Mouse (Mus musculus) frontal cortex, postnatal 36 days (tissue): ENCODE data around the gene Srgn.

ENCODE experiments used
- DNase-seq, 2 experiments: peaks; one replicate each; pipeline ENCODE4 v3.0.0; 2022; ENCODE audit warnings: low spot score in 2 of 2

Gene Srgn

DNA sequence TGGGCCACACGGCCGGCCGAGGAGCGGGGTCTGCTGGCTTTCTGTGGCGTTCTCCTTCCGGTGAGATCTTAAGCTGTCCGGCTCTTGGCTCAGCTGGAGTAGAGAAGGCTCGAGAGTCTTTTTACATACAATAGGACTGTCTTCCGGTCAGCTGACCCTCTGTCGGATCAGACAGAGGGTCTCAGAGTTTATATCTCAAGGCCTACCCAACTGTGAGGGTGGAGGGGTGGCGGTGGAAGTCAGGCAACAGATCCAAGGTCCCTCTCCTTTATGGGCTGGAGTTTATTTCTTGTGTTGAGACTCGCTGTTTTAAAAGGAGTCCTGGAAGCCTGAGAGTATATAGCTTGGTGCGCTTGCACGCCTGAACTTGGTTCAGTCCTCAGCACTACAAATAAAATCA lies at the start of gene Srgn:
Srgn (minus strand) TSS at position 101 of the 400 bp plus-strand sequence.
- no peak for DNase-seq

DNA sequence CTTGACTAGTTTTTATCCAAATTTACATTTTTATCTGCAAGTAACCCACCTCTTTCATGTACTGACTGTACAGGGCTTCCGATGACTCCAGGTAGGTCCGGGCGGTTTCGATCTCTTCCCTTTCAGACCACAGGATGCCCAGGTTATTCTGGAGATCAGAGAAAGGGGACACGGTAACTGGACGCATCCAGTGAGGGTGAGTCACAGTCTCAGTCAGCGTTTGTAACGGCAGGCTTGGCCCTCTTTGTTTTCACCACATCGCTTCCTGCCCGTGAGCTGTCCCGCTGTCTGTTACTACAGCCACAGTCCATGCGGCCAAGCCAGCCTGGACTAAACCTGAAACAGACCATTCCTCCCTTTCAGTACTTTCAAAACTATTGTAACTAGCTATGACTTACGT lies 47.8 kb upstream of the Srgn start:
- DNase-seq, result no peak

DNA sequence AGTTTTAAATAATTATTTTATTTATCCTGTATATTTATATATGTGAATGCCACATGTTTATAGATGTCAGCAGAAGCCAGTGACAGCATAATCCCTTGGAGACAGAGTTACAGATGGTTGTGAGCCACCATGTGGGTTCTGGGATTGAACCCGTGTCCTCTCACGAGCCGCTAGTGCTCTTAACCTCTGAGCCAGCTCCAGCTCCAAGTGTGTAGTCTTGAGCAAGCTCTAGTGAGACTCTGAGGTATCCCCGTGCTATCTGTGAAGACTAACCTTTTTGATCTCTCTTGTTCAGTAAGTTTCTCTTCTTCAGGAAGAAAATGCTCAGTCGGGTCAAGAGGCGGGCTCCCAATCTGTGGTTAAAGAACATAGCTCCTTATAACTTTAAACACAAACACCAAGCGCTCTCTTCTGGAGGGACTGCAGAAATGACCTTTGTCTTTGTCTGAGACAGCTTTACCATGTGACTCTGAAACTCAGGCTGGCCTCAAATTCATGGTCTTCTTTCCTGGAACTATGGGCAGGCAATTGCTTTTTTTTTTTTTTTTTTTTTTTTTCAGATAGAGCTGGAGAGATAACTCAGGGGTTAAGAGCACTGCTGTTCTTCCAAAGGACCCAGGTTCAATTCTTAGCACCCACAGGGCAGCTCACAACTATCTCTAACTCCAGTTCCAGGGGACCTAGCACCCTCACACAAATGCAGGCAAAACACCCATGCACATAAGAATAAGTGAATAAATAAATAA lies 43.0 kb upstream of the Srgn start:
- DNase-seq, result no peak

DNA sequence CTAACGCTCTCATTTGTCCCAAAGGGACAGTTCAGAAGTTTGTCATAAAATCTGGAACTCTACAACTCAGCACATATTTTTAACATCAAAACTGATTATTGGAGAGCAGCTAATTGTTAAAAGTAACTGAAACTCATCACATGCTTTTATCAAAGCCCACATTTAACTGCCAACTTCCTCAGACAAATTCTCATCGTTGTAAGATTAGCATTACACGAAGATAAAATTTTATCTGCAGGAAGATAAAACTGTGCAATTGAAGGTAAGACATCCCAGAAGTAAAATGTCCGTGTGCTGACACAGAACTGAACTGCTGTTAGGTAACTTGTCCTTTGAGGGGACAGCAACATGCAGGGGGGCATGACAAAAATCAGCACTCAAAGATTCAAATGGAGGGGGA lies 41.6 kb upstream of the Srgn start:
- no peak for DNase-seq

DNA sequence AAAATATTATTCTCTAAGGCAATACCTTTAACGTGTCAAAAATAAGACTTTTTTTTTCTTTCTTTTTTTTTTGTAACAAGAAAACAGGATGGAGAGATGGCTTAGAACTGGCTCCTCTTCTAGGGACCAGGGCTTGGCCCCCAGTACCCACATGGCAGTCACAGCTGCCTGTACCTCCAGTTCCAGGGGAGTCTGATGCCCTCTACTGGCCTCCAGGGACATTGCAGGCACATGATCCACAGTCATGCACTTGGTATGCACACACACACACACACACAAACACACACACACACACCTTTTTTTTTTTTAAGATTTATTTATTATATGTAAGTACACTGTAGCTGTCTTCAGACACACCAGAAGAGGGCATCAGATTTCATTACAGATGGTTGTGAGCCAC lies 30.5 kb upstream of the Srgn start:
- DNase-seq, result no peak

DNA sequence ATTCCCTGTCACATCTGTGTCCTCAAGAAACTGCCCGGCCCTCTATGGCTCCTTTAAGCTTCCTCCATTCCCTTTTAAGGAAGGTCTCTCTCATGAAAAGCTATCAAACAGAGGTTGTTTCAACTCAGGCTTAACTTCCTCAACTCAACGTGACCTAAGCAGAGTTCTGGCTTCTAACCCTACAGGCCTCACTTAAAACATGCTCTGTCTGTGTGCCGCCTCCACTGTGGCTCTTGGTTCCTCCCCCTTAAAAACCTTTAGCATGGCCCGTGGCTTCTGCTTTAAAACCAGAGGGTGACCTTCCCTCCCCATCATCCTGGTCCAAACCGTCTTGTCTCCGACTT lies 29.3 kb upstream of the Srgn start:
- DNase-seq, result no peak

DNA sequence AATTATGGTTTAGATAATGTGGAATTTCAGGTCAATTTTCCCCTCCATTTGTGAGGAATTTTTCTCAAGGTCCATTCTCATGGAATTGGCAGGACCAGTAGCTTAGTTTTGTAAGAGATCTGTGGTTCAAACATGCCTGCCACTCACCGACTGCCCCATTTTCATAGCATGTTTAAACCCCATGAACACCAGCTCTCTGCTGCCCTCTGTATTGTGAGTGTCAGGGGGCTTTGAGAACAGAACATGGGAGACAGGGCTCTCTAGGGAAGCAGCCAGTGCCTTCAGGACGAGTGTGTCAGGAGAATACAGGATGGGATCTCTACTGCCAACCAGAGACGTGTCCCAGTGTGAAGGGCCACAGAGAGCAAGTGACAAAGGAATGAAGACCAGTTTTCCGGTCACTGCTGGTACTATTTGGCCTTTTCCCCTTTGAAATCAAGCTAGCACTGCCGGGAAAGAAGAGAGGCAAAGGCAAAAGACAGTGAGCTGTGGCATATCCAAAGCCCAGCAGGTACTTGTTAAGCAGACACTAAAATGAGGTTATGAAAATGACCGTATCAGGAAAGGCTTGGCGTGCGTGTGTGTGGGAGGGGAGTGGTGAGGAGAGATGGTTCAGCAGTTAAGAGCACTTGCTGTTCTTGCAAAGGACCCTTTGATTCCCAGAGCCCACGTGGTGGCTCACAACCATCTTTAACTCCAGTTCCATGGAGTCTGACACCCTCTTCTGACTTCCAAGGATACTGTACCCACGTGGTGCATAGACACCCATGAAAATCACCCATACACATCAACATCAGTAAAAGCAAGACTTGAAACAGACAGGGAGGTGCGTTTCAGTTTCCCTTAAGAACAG lies 28.7 kb upstream of the Srgn start:
- no peak for DNase-seq

DNA sequence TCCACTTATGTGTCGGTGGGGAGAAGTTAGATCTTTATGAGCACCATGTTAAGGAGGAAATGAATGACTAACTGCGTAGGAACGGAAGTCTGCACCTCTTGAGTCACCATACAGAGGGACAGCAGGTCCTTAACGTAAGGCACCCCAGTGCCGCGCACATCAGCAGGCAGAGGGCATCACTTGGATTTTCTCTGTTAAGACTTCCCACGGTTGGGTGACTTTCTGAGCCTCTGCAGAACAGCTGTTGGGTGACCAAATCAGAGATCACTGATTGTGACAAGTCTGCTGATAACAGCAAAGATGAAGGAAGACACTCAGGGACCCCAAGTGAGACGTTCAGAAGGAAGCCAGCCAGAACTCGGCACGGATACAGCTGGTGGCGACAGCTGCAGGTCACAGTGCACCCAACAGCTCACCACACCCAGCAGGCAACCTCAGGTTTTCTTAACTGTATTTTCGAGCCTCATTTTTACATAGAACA lies 26.4 kb upstream of the Srgn start:
- DNase-seq, result no peak

DNA sequence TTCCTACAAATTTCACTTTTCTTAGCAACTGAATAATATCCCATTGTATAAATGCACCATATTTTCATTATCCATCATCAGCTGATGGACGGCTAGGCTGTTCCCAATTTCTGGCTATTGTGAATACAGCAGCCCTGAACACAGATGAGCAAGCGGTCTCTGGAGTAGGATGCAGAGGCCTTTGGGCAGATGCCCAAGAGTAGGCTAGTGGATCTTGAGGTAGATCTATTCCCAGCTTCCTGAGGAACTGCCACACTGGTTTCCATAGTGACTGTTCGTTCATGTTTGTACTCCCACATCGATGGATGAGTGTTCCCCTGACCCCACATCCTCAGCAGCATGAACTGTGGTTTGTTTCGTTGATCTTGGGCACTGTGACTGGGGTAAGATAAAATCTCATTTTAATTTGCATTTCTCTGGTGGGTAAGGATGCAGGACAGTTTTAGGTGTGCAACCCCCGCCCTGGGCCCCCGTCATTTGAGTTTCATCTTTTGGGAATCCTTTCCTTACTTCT lies 23.6 kb upstream of the Srgn start:
- peak; percentile 36 to 40 for DNase-seq

DNA sequence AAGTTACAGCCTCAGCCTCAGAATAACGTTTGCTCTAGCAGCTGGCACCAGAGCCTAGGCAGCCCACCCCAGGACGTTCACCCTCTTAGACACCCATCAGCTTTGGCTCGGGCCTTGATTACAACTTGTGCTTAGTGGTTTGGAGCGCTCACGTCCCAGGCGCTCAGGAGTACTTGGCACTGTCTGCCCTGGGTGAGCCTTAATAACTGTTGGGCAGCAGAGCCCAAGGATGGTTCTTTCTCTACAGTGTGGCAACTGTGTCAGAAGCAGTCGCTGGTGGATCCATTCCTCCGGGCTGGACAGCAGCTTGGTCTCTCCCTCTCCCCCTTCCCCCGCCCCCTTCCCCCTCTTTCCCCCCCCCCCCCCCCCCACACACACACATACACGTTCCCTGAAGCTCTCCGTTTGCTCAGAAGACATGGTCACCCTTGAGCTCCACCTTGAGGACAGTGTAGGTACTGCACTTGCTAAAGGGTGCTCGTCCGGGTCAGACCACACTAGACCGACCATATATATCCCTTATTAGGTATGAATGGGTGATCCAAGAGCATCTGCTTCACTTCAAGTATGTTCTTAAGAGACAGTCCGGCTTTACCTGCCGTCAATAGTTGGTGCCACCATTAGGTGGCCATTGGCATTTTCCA lies 22.4 kb upstream of the Srgn start:
- peak; percentile 68 to 69 for DNase-seq

DNA sequence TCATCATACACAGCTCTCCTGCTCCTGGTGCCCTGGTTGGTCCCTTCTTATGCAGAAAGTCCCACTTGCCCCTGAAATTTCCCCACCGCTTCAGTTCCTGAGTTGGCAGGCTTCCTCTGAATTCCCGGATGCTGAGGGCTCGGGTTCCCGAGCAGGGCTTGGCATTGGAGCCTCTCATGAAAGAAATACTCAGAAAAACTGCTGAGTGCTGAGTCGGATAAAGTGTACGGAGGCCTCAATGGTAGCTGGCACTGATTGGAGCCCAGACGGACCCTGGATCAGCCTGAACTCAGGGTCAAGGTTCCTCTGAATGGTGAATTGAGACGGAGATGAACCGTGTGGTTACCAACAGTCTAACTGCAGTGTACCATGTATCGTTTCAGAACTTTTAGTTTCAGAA lies 19.2 kb upstream of the Srgn start:
- DNase-seq, result no peak

DNA sequence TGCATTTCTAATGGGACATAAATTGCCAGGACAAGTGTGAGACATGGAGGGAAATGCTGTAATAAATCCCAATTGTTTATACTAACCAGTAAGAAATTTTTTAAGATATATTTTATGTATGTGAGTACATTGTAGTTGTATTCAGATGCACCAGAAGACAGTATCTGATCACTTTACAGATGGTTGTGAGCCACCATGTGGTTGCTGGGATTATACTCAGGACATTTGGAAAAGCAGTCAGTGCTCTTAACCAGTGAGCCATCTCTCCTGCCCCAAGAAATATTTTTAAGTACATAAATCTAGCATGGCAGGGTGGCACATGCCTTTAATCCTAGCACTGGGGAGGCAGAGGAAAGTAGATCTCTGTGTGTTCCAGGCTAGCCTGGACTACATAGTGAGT lies 18.5 kb upstream of the Srgn start:
- no peak for DNase-seq

DNA sequence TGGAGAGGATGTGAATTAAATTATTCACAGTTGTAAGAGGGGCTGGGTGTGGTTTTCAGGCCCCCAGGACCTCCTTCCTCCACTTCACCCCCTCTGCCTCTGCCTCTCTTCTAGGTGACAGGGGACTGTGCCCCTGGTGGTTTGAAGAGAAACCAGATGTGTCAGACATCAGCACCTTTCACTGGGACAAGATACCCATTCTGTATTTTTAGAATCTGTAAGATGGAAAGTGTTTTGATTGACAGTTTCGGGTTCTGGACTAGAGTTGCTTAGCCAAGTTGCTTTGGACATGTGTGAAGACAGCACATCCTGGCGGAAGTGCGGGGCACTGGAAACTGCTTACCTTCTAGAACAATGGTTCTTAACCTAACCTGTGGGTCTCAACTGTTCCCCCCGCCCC lies 17.1 kb upstream of the Srgn start:
- DNase-seq, result no peak

DNA sequence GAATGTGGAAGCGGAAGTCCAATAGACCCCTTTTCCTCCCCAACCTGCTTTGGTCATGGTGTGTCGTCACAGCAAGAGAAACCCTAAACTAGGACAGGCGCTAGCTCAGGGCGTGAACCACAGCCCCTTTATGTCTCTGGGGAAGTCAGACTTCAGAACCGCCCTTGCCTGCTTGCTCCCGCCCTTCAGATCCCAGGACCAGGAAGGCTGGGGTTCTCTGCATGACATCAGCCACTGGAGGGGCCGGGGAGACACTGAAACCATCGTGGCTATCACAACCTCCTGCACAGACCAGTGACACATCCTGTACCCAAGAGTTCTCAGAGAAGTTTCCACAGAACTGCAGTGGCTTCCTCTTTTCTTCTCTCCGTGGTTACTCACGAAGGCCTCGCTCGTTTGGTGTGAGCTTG lies 16.2 kb upstream of the Srgn start:
- DNase-seq, result no peak

DNA sequence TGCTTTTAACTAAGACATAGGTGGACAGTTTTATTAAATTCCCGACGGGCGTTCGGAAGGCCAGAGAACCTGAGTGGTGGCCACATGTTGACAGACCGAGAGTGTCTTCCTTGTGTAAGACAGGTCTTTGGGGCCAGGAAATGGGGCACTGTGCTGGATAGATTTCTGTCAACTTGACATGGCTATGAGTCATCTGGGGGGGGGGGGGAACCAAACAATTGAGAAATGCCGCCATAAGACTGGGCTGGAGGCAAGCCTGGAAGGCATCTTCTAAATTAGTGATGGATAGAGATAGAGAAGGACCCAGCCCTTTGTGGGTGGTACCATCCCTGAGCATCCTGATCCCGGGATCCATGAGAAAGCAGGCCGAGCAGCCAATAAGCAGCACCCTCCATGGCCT lies 15.7 kb upstream of the Srgn start:
- DNase-seq, result no peak

DNA sequence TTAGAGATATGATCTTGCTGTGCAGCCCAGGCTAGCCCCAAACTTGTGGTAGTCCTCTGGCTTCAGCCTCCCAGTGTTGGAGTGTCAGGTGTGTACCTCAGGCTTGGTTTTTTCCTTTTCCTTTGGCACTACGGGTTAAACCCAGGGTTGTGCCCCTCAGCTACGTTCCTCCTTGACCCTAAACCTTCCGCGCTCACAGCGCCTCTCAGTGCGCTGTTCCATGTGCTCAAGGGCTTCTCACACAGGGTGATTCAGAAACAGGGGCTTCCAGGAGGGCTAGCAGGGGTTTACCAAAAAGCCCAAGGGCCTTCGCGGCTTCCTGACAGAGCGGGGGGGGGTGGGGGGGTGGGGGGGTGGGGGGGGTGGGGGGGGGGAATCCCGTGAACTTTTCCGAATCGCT lies 15.3 kb upstream of the Srgn start:
- DNase-seq, result no peak

DNA sequence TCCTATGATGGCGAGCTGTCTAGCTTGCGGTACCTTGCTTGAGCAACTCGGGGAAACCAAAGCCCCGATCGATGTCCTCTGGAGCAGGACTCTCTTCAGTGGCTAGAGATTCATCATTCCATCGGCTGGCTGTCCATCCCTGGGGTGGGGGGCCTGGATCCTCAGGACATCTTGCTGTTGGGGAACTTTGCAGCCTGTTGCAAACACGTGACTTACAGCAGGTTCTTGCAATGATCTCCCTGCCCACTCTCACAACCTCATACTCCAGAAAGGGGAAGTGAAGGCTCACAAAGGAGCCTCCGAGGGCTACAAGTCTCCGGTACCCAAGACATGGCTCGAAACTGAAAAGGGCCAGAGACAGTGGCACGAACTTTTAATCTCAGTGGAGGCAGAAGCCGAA lies 14.2 kb upstream of the Srgn start:
- no peak for DNase-seq

DNA sequence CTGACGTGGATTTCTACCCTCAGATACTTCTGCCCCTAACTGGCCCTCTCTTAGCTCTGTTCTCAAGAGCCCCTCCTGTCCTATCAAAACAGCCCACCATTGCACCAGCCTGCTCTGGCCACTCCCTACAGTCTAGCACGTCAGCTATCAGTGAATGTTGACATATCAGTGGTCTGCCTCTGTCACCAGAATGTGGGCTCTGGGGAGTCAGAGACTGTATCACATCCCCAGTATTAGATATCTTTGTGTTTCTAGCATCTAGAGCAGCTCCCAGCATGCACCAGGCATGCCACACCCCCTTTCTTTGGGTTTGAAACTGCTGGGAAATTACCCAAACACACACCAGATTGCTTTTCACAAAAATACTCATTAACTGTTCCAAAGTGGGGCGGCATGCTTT lies 13.5 kb upstream of the Srgn start:
- DNase-seq, result no peak

DNA sequence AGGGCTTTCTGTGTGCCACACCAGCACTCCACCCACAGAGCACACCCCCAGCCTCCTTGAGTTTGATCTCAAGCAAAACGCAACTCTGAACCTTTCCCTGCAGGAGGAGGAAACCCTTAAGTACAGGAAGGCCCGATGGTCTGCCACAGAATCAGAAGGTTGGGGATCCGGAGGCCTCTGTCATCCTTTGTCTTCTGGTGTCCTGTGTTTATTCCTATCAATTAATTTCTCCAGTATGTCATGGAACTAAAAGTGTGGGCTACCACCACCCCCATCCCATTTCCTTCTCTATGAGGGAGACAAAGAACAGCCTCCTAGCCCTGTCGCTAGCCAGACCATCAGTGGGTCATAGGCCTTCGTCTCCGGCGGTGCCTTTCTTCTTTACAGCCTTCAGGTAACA lies 7.3 kb upstream of the Srgn start:
- DNase-seq, result no peak

DNA sequence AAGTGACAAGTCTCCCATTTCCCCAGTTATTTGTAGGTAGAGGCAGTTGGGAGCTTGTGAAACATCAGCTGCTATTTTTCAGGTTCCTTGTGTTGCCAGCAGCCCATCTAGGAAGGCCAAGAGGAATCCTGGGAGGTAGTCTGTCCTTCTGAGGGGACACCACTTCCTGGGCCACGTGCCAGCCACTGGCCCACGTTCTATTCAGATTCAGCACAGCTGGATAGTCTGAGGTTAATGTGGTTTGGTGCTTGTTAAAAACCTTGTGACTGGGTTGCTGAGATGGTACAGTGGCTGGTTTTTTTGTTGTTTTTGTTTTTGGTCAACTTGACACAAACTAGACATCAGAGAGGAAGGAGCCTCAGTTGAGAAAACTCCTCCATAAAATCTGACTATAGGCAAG lies 5.6 kb upstream of the Srgn start:
- DNase-seq, result no peak

DNA sequence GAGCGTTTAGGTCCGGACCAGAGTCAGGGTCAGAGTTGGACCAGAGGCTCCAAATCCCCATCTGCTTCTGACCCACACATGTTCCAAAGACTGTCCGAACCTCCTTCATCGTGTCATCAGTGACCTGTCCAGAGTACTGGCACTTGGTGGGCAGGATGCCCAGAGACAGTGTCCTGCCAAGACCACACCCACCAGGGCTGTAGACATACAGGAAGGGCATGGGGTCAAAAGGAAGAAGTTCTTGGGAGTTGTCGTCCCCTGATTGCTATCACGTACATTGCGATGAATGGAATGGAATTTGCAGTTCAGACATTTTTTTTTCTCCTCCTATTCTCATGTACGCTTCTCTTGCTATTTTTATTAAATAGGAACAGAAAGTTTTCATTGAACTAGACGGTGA lies 2.9 kb upstream of the Srgn start:
- no peak for DNase-seq

DNA sequence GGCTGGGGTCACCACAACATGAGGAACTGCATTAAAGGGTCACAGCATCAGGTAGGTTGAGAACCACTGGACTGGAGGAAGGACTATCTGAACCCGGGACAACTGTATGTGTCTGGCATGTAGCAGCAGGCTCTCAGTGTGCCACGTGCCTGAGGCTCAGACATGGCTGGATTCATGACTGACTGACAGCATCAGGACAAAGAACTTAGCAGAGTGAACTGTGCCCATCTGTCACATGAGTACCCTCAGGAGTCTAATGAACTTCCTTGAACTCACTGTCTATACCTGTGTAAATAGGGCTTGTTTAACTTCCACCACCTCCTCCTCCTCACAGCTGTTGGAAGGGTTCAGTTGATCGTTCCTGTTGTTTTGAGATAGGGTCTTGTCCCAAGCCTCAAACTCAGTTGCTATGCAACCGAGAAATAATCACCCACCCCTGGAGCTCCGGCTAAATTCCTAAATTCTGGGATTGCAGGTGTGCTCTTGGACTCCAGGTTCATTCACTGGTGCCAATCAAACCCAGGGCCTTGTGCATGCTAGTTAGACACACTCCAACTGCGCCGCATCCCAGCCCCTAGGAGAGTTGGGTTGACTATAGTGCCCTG lies 4.8 kb downstream of the Srgn start:
- no peak for DNase-seq
